Mouse (Mus musculus) forelimb bud, embryonic 11.5 days (tissue): ENCODE data around the gene Rpl14.
A peak's percentile ranks its signal among the peaks of the same experiment; 100 is the strongest.
"Not testable (repeated sequence)": the region's sequence is repeated elsewhere in the genome, so short reads cannot be mapped to it uniquely, and the experiment has no call there.

Experiments
- DNase-seq: peaks from one replicate; pipeline ENCODE4 v3.0.0-alpha.2; 2012; ENCODE audit warnings: low read depth, low spot score

Gene Rpl14

GRCm38 (mm10) chr9:120570741-120571592 is at the start of gene Rpl14:
TSS of gene Rpl14 (plus strand) at chr9:120571444.
- peak; percentile 94 for DNase-seq

- no peak for DNase-seq
These were observed 44.0 kb upstream of the Rpl14 start for GRCm38 (mm10) chr9:120527270-120527669.

- DNase-seq: no peak
These were observed 43.3 kb upstream of the Rpl14 start for GRCm38 (mm10) chr9:120527919-120528318.

- no peak for DNase-seq
These were observed 42.3 kb upstream of the Rpl14 start for GRCm38 (mm10) chr9:120528815-120529510.

- no peak for DNase-seq
These were observed 40.8 kb upstream of the Rpl14 start for GRCm38 (mm10) chr9:120530471-120530870.

GRCm38 (mm10) chr9:120532062-120532461 is 39.2 kb upstream of the Rpl14 start:
- no peak for DNase-seq

GRCm38 (mm10) chr9:120532691-120533090 is 38.6 kb upstream of the Rpl14 start:
- no peak for DNase-seq

- DNase-seq: not testable (repeated sequence)
These were observed 37.7 kb upstream of the Rpl14 start for GRCm38 (mm10) chr9:120533446-120533950.

- DNase-seq: no peak
These were observed 31.5 kb upstream of the Rpl14 start, which contains the start of gene Entpd3 for GRCm38 (mm10) chr9:120539662-120540251. TSS of gene Entpd3 (plus strand) at chr9:120539818.

GRCm38 (mm10) chr9:120541411-120541810 is 29.8 kb upstream of the Rpl14 start:
- DNase-seq: no peak

- DNase-seq: no peak
These were observed 29.0 kb upstream of the Rpl14 start for GRCm38 (mm10) chr9:120542241-120542640.

- DNase-seq: no peak
These were observed 25.2 kb upstream of the Rpl14 start for GRCm38 (mm10) chr9:120545994-120546393.

GRCm38 (mm10) chr9:120546482-120546881 is 24.8 kb upstream of the Rpl14 start:
- no peak for DNase-seq

- peak; percentile 43 for DNase-seq
These were observed 24.1 kb upstream of the Rpl14 start for GRCm38 (mm10) chr9:120547026-120547668.

GRCm38 (mm10) chr9:120550778-120551177 is 20.5 kb upstream of the Rpl14 start:
- no peak for DNase-seq

- DNase-seq: no peak
These were observed 7.7 kb upstream of the Rpl14 start for GRCm38 (mm10) chr9:120563590-120563989.

- DNase-seq: no peak
These were observed 7.0 kb upstream of the Rpl14 start for GRCm38 (mm10) chr9:120564247-120564646.

- DNase-seq: no peak
These were observed 4.9 kb upstream of the Rpl14 start for GRCm38 (mm10) chr9:120566384-120566783.

GRCm38 (mm10) chr9:120568917-120569316 is 2.3 kb upstream of the Rpl14 start:
- DNase-seq: no peak

- no peak for DNase-seq
These were observed 1.4 kb upstream of the Rpl14 start for GRCm38 (mm10) chr9:120569721-120570333.

- no peak for DNase-seq
These were observed 914 bp upstream of the Rpl14 start for GRCm38 (mm10) chr9:120570334-120570725.
